In genomic region chr10:86704589-86705191, GRCm38 (mm10) we compare ENCODE assay signal across 8 mouse cellular contexts. TPM values are rescaled to one million over a fixed set of nuclear protein-coding genes. Genes with fewer than 3 reads are reported as not detected.
DNase-seq lines count a peak whose midpoint lies in the region; ATAC-seq and TF ChIP-seq lines count a peak whose summit lies in the region.

No protein-coding gene starts in this region.

- H3K9ac ChIP-seq in kidney, postnatal 0 days (ENCODE audit: low read depth, low read length): peak overlapping the region; percentile 84

- H3K27me3 ChIP-seq in heart, embryonic 10.5 days (ENCODE audit: insufficient read depth, poor library complexity, severe bottlenecking): no peaks in the 10 kb centered on the region
- H3K27me3 ChIP-seq in kidney, postnatal 0 days (ENCODE audit: insufficient read depth, low read length): no peaks in the 10 kb centered on the region

- H3K27ac ChIP-seq in heart, embryonic 10.5 days: peak overlapping the region; percentile 97
- peak overlapping the region; percentile 83 for H3K27ac ChIP-seq in kidney, postnatal 0 days

- H3K4me1 ChIP-seq in heart, embryonic 10.5 days: peaks cover 39% of the 10 kb centered on the region
- peaks cover 25% of the 10 kb centered on the region for H3K4me1 ChIP-seq in kidney, postnatal 0 days (replicated peaks; ENCODE audit: insufficient read depth, low read length)

- peak; percentile 78 for DNase-seq in cerebellum, adult 9-11 months
- DNase-seq in ES-CJ7 (ENCODE audit: low read depth, low spot score): peak; percentile 23
- peak; percentile 58 for DNase-seq in embryo, embryonic 10 days (ENCODE audit: low spot score)
- DNase-seq in heart, embryonic 10.5 days (ENCODE audit: low spot score): peak; percentile 78
- DNase-seq in kidney, postnatal 0 days (ENCODE audit: low spot score): peak; percentile 60
- DNase-seq in lung, postnatal 25 days (ENCODE audit: low spot score): peak; percentile 34
- DNase-seq in ovary, postnatal 36 days (ENCODE audit: low spot score): peak; percentile 32

- WGBS in heart, embryonic 10.5 days: under 1% methylated on average over 33 of the region's 33 CpGs
- WGBS in kidney, postnatal 0 days: under 1% methylated on average over 33 of the region's 33 CpGs

- H3K4me3 ChIP-seq in heart, embryonic 10.5 days: peak overlapping the region; percentile 94
- H3K4me3 ChIP-seq in kidney, postnatal 0 days (replicated peaks; ENCODE audit: low read depth, low read length): peak overlapping the region; percentile 70

- no peak for TF ChIP-seq CTCF in kidney, postnatal 0 days (IDR thresholded peaks at IDR 0.05; ENCODE audit: low read depth)

- ATAC-seq in cerebellum, adult (ENCODE audit: insufficient number of reproducible peaks, low FRiP score, low TSS enrichment): no peak
- 0 out of 2 replicates have a peak, but pooled peaks have one; percentile 0 for ATAC-seq in kidney, postnatal 0 days (replicated peaks; ENCODE audit: low FRiP score, low read depth)

- no peaks in the 10 kb centered on the region for H3K9me3 ChIP-seq in heart, embryonic 10.5 days
- H3K9me3 ChIP-seq in kidney, postnatal 0 days (replicated peaks; ENCODE audit: low read length): no peaks in the 10 kb centered on the region

- H3K4me2 ChIP-seq in kidney, postnatal 0 days (ENCODE audit: low read length): peak overlapping the region; percentile 77

- H3K36me3 ChIP-seq in heart, embryonic 10.5 days: peaks cover 44% of the 10 kb centered on the region
- peaks cover 22% of the 10 kb centered on the region for H3K36me3 ChIP-seq in kidney, postnatal 0 days (ENCODE audit: insufficient read depth, low read length)

RNA-seq across cellular contexts. Expression of gene Hsp90b1, which starts 0.6 kb away (rescaled TPM):
- 624 and 799 TPM in 2 replicates for polyA plus RNA-seq in heart, embryonic 10.5 days (2016; fragmentation: Nextera tagmentation; extraction: Ambion mirVana)
- polyA plus RNA-seq in kidney, postnatal 0 days (2015; fragmentation: Nextera tagmentation; extraction: Ambion mirVana): 589 and 663 TPM in 2 replicates

RNA-seq across cellular contexts. Expression of gene Ttc41, which starts 0.9 kb away (rescaled TPM):
- polyA plus RNA-seq in heart, embryonic 10.5 days (2016; fragmentation: Nextera tagmentation; extraction: Ambion mirVana): 2.2 and 2.7 TPM in 2 replicates
- 0.87 and 1.3 TPM in 2 replicates for polyA plus RNA-seq in kidney, postnatal 0 days (2015; fragmentation: Nextera tagmentation; extraction: Ambion mirVana)

RNA-seq across cellular contexts. Expression of gene Gm49358, which starts 59.1 kb away (rescaled TPM):
- not detected in 2 replicates for polyA plus RNA-seq in heart, embryonic 10.5 days (2016; fragmentation: Nextera tagmentation; extraction: Ambion mirVana)
- polyA plus RNA-seq in kidney, postnatal 0 days (2015; fragmentation: Nextera tagmentation; extraction: Ambion mirVana): not detected in 2 replicates

Comparison
In these comparisons a context has a peak if more than half of its experiments do, and no peak if none do; other contexts are left out.
1. DNase-seq: peak in every context shown above with its lines; median percentile 78 in cerebellum, adult 9-11 months; 78 in heart, embryonic 10.5 days; 60 in kidney, postnatal 0 days; 58 in embryo, embryonic 10 days; 34 in lung, postnatal 25 days; 32 in ovary, postnatal 36 days; 23 in ES-CJ7.